In the genomic region with DNA sequence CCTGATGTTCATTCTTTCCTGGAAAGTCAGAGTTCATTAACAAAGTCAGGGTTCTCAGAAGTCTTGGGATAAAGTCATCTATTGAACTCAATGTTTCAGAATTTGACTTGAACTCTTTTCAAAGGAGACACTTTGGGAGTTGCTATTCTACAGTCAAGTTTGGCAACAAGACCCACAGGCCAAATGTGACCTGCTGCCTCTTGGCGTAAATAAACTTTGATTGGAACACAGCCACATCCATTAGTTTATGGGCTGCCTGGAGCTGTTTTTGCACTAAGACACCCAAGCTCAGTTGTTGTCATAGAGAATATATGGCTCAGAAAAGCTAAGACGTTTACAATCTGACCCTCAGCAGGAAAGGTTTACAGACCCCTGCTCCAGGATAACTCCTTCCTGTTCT, we compare ENCODE assay signal across 13 mouse cellular contexts.
A peak's percentile ranks its signal among the peaks of the same experiment; 100 is the strongest.
DNase-seq lines count a peak whose midpoint lies in the region; TF ChIP-seq lines count a peak whose summit lies in the region.
"Had no signal": no experiment of that assay in that cellular context is flagged by ENCODE, and none has a peak within 500 bp of the region (broad histone marks: within the 10 kb centered on the region; RNA-seq: fewer than 3 reads in every experiment).

No protein-coding gene starts in this region.

- WGBS in lung, adult 2 months = 42% methylated on average over 2 of the region's 2 CpGs

- peak; percentile 45 to 50 for DNase-seq in cerebellum, postnatal 10 days
- no peak for DNase-seq in cerebellum, adult 11-12 months
- peak; percentile 4 to 17 for DNase-seq in lung, adult 18-20 months
- no peak for DNase-seq in lung, adult 2 months
- peak; percentile 7 for DNase-seq in heart, postnatal 4 days
- DNase-seq in kidney, postnatal 4 days = peak; percentile 27 to 35
- DNase-seq in adipocyte (ENCODE audit: low spot score) = no peak
- no peak for DNase-seq in left cerebral cortex, adult 8-10 months (ENCODE audit: low spot score in 2 of 2)
- DNase-seq: B cell, adult 2 months had no signal

- no peak overlapping the region for H3K4me3 ChIP-seq in lung, adult 2 months (replicated peaks; ENCODE audit: extremely low read depth, low read depth, low read length)
- H3K4me3 ChIP-seq: embryonic facial prominence, embryonic 13.5 days; limb, embryonic 12.5 days; lung, embryonic 15.5 days; neural tube, embryonic 13.5 days had no signal

- TF ChIP-seq CTCF in lung, adult 2 months (IDR thresholded peaks at IDR 0.05; ENCODE audit: insufficient read depth, low read length) = no peak

- H3K4me1 ChIP-seq in lung, adult 2 months (ENCODE audit: control insufficient read depth, insufficient read depth, low read length) = no peaks in the 10 kb centered on the region
- H3K4me1 ChIP-seq: embryonic facial prominence, embryonic 13.5 days; limb, embryonic 12.5 days; lung, embryonic 15.5 days; neural tube, embryonic 13.5 days had no signal

- TF ChIP-seq POLR2A in lung, adult 2 months (IDR thresholded peaks at IDR 0.05; ENCODE audit: borderline replicate concordance, extremely low read depth, low read depth, low read length) = no peak

Comparison
In these comparisons a context has a peak if more than half of its experiments do, and no peak if none do; other contexts are left out.
1. DNase-seq: peak in cerebellum, postnatal 10 days (2 of 2), lung, adult 18-20 months (2 of 2), heart, postnatal 4 days (single experiment) and kidney, postnatal 4 days (2 of 2); none in cerebellum, adult 11-12 months (single experiment), lung, adult 2 months (single experiment), adipocyte (single experiment) and left cerebral cortex, adult 8-10 months (0 of 2).